Mouse (Mus musculus) myocyte (in vitro differentiated cells): ENCODE results near the gene Pgap3. TPM values are rescaled to one million over a fixed set of nuclear protein-coding genes. Genes with fewer than 3 reads are reported as not detected.

Source experiments
- H3K27me3 ChIP-seq: one replicate; pipeline ENCODE4 v1.6.1; 2011; ENCODE audit not compliant: control insufficient read depth, insufficient read depth, insufficient read length
- H3K36me3 ChIP-seq: one replicate; pipeline ENCODE4 v1.6.1; 2011; ENCODE audit not compliant: control insufficient read depth, insufficient read depth
- H3K4me2 ChIP-seq: one replicate; pipeline ENCODE4 v1.6.1; 2011; ENCODE audit warnings: low read depth, control low read depth
- H3K4me3 ChIP-seq: one replicate; pipeline ENCODE4 v1.5.1; 2011; ENCODE audit warnings: mild to moderate bottlenecking, control low read depth, moderate library complexity
- H3K79me2 ChIP-seq: one replicate; pipeline ENCODE4 v1.6.1; 2011; ENCODE audit not compliant: control insufficient read depth, insufficient read depth
- H3ac ChIP-seq: one replicate; pipeline ENCODE4 v1.6.1; 2011; ENCODE audit not compliant: control insufficient read depth, insufficient read length
- CEBPB ChIP-seq: IDR thresholded peaks from 2 replicates; pipeline ENCODE4 v1.6.1; 2011; ENCODE audit warnings: mild to moderate bottlenecking, moderate library complexity; ENCODE audit not compliant: poor library complexity, insufficient read depth, severe bottlenecking
- E2F4 ChIP-seq: IDR thresholded peaks from one replicate; pipeline ENCODE4 v1.6.1; 2011; ENCODE audit warnings: mild to moderate bottlenecking, control low read depth, moderate library complexity; ENCODE audit not compliant: insufficient read depth
- MAX ChIP-seq: IDR thresholded peaks from one replicate; pipeline ENCODE4 v1.6.1; 2011; ENCODE audit warnings: low read depth, mild to moderate bottlenecking, control low read depth
- MYOD1 ChIP-seq, 3 experiments: IDR thresholded peaks; one replicate each; pipeline ENCODE4 v1.6.1; 2011; ENCODE audit warnings: control low read depth in 2 of 3, low read depth in 2 of 3, mild to moderate bottlenecking in 2 of 3, moderate library complexity in 1 of 3; ENCODE audit not compliant: insufficient read length in 2 of 3, control insufficient read depth in 1 of 3
- MYOG ChIP-seq, 3 experiments: IDR thresholded peaks; one replicate each; pipeline ENCODE4 v1.6.1; 2011; ENCODE audit warnings: control low read depth in 2 of 3, low read depth in 2 of 3, mild to moderate bottlenecking in 2 of 3; ENCODE audit not compliant: insufficient read length in 2 of 3, control insufficient read depth in 1 of 3, insufficient read depth in 1 of 3
- POLR2A ChIP-seq: IDR thresholded peaks from one replicate; pipeline ENCODE4 v1.6.1; 2011; ENCODE audit warnings: low read depth, mild to moderate bottlenecking, control low read depth, moderate library complexity; ENCODE audit not compliant: insufficient read length
- POLR2AphosphoS2 ChIP-seq: IDR thresholded peaks from one replicate; pipeline ENCODE4 v1.6.1; 2011; ENCODE audit warnings: low read depth, control low read depth; ENCODE audit not compliant: insufficient read length
- REST ChIP-seq: IDR thresholded peaks from one replicate; pipeline ENCODE4 v1.6.1; 2011; ENCODE audit warnings: mild to moderate bottlenecking, control low read depth, moderate library complexity; ENCODE audit not compliant: insufficient read depth, insufficient read length
- SRF ChIP-seq: IDR thresholded peaks from one replicate; pipeline ENCODE4 v1.6.1; 2011; ENCODE audit warnings: low read depth; ENCODE audit not compliant: control insufficient read depth, insufficient read length
- TCF12 ChIP-seq: IDR thresholded peaks from one replicate; pipeline ENCODE4 v1.6.1; 2011; ENCODE audit warnings: mild to moderate bottlenecking, control low read depth; ENCODE audit not compliant: poor library complexity, insufficient read depth, severe bottlenecking
- TCF3 ChIP-seq: IDR thresholded peaks from one replicate; pipeline ENCODE4 v1.6.1; 2011; ENCODE audit warnings: low read depth, control low read depth; ENCODE audit not compliant: insufficient read length
- USF1 ChIP-seq: IDR thresholded peaks from one replicate; pipeline ENCODE4 v1.6.1; 2011; ENCODE audit warnings: low read depth, mild to moderate bottlenecking, control low read depth, moderate library complexity
- polyA plus RNA-seq: library from polyadenylated mRNA; unstranded; fragments of >200 nt; fragmentation: generic; extraction: Trizol; gene quantifications from one replicate; pipeline ENCODE4 v1.2.1, GENCODE M21; 2012; ENCODE audit warnings: missing spikeins

Gene Pgap3
- polyA plus RNA-seq, 1 experiment, result 8.7 TPM

GRCm38 (mm10) chr11:98437441-98437840, 37.2 kb upstream of the Pgap3 start:
- Histone ChIP-seq H3K4me3 (peak overlapping the region; percentile 58), H3K79me2 (no peaks in the 10 kb centered on the region), H3ac (no peak overlapping the region), H3K27me3 (no peaks in the 10 kb centered on the region), H3K36me3 (peaks cover 3% of the 10 kb centered on the region), H3K4me2 (peak overlapping the region; percentile 89)
- TF ChIP-seq USF1 (no peak), POLR2A (no peak), CEBPB (no peak), MAX (no peak), E2F4 (no peak), MYOD1 (IDR thresholded peaks at IDR 0.05; ENCODE audit: control insufficient read depth in 1 of 3, insufficient read length in 2 of 3, low read depth in 2 of 3) (no peak), POLR2AphosphoS2 (no peak), MYOG (IDR thresholded peaks at IDR 0.05; ENCODE audit: control insufficient read depth in 1 of 3, insufficient read depth in 1 of 3, insufficient read length in 2 of 3, low read depth in 2 of 3) (no peak), TCF12 (no peak), REST (no peak), TCF3 (no peak), SRF (no peak)

- H3K27me3 ChIP-seq, result no peaks in the 10 kb centered on the region
- no peak for TF ChIP-seq MYOG (IDR thresholded peaks at IDR 0.05; ENCODE audit: control insufficient read depth in 1 of 3, insufficient read depth in 1 of 3, insufficient read length in 2 of 3, low read depth in 2 of 3)
- H3K36me3 ChIP-seq, result peaks cover 10% of the 10 kb centered on the region
- no peak overlapping the region for H3ac ChIP-seq
- H3K4me3 ChIP-seq, result no peak overlapping the region
- H3K79me2 ChIP-seq, result no peaks in the 10 kb centered on the region
- no peak overlapping the region for H3K4me2 ChIP-seq
Measured at GRCm38 (mm10) chr11:98435723-98436122, 35.4 kb upstream of the Pgap3 start.

GRCm38 (mm10) chr11:98431743-98432502, 31.6 kb upstream of the Pgap3 start:
- Histone ChIP-seq H3K4me2 (no peak overlapping the region), H3K79me2 (no peaks in the 10 kb centered on the region)
- TF ChIP-seq TCF3 (no peak), MYOG (IDR thresholded peaks at IDR 0.05; ENCODE audit: control insufficient read depth in 1 of 3, insufficient read depth in 1 of 3, insufficient read length in 2 of 3, low read depth in 2 of 3) (no peak), POLR2A (no peak)

GRCm38 (mm10) chr11:98428436-98428835, 28.1 kb upstream of the Pgap3 start:
- TF ChIP-seq REST (no peak), E2F4 (no peak), MYOD1 (IDR thresholded peaks at IDR 0.05; ENCODE audit: control insufficient read depth in 1 of 3, insufficient read length in 2 of 3, low read depth in 2 of 3) (no peak), TCF3 (no peak), POLR2A (no peak), POLR2AphosphoS2 (no peak), CEBPB (no peak)
- Histone ChIP-seq H3ac (no peak overlapping the region), H3K4me3 (no peak overlapping the region), H3K27me3 (no peaks in the 10 kb centered on the region), H3K36me3 (peaks cover 30% of the 10 kb centered on the region), H3K79me2 (no peaks in the 10 kb centered on the region), H3K4me2 (no peak overlapping the region)

More at GRCm38 (mm10) chr11:98431743-98432502, 31.6 kb upstream of the Pgap3 start:
- H3K4me3 ChIP-seq, result no peak overlapping the region
- no peak overlapping the region for H3ac ChIP-seq
- no peaks in the 10 kb centered on the region for H3K27me3 ChIP-seq
- peaks cover 26% of the 10 kb centered on the region for H3K36me3 ChIP-seq

- H3K79me2 ChIP-seq, result no peaks in the 10 kb centered on the region
- H3K36me3 ChIP-seq, result peaks cover 21% of the 10 kb centered on the region
- no peaks in the 10 kb centered on the region for H3K27me3 ChIP-seq
- H3K4me3 ChIP-seq, result no peak overlapping the region
- no peak overlapping the region for H3K4me2 ChIP-seq
- no peak overlapping the region for H3ac ChIP-seq
- TF ChIP-seq REST (no peak), E2F4 (no peak), POLR2A (no peak), USF1 (no peak), POLR2AphosphoS2 (no peak)
Measured at GRCm38 (mm10) chr11:98426592-98426991, 26.3 kb upstream of the Pgap3 start.
